Mouse (Mus musculus) CD8-positive naive resting alpha-beta T cell, adult 2 months (primary cell): ENCODE measurements at regions not wholly inside any gene's neighbourhood (a gene's known extent, or its start where the extent isn't known, plus 50 kb on each side); places are given as distances from the start of the nearest gene placed in this dataset.

Experiments
- DNase-seq, 2 experiments: peaks; one replicate each; pipeline ENCODE4 v3.0.0; 2022; ENCODE audit warnings: low read depth in 2 of 2, low spot score in 2 of 2

DNA sequence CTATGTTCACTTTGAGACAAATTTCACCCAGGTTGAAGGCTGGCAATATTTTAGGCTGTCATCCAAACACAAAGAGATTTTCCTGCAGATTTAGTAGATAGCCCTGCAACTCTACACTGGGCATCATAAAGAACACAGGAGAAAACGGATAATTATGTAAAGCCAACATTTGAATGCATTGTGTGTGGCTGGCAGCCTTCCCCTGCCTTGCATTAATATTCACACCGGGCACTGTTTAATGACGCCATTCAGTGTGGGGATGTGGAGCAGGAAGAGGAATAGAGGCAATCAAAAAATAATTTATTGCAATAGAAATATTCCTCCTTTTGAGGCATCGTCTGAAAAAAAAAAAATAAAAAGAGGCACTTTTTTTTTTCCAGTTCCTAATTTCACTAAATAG, 105.7 kb downstream of the Samd5 start:
- DNase-seq, result no peak

GRCm38 (mm10) chr10:9557517-9558065, 117.4 kb downstream of the Samd5 start:
- DNase-seq, result no peak

DNA sequence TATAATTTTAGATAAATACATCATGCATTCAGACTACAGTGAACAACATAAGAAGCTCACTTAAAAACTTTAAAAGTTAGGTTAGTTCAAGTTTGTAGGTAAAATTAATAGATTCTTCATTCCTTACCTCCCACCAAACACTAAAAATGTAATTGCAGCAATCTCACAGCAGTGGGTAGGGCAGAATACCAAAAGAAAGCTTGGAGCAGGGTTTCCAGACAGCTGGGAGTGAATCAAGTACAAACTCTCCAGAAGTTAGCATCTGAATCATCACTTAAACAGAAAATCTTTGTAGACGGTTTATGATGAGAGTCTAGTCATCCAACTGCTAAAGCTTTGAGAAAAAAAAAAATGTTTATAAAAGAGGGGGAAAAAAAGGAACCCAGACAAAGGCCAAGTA, 117.9 kb downstream of the Samd5 start:
- no peak for DNase-seq

- no peak for DNase-seq
These were observed 121.1 kb downstream of the Samd5 start for GRCm38 (mm10) chr10:9553946-9554345.

- DNase-seq, result no peak
These were observed 124.9 kb downstream of the Samd5 start for GRCm38 (mm10) chr10:9549913-9550709.

- DNase-seq, result no peak
These were observed 129.2 kb downstream of the Samd5 start for GRCm38 (mm10) chr10:9545807-9546206.

DNA sequence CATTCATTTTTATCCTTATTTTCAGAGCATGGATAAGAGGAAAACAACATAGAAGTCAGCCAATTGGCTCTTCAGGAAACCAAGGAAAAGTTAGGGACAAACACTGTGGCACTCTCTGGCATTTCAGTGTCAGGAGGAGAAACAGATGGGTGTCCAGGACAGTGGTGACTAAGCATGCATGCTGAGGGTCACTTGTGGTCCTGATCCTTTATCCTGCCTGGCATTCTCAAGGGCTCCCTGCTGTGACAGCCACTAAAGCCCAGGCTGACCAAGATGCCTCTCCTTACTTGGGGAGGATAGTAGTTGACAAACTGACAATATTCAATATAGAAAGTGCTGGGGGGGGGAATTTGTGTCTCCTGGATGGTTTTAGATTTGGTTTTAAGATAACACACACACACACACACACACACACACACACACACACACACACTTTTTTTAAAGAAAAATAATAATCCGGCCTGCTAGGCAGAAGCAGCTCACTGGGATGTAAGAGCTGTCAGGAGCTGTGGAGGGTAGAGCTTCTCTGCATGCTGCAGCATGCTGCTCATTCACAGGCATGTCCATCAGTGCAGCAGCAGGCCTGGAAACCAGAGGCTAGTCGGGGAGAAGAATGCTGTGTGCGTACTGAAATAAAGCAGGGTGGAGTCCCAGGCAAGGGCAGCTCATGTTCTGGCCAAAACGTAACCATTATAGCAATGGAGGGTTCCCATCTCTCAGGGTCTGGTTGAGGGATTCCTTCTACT, 130.8 kb downstream of the Samd5 start:
- DNase-seq, result no peak

- DNase-seq, result no peak
These were observed 133.4 kb downstream of the Samd5 start for GRCm38 (mm10) chr10:9541579-9541978.

DNA sequence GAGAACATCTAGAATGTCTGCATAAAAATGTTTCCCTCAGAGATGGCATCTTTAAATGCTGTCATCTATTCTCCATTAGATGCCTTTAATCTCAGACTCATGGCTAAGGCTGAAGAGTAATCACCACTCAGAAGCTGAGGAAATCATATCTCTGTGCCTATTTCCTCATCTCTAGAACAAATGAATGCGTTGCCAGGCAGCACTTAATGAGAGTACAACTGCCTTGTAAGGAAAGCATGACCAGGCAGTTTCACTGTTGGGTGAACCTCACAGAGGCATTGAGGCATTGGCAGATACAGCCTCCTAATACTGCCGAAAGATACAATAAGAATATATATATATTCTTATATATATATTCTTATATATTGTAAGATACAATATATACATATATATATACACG, 137.3 kb downstream of the Samd5 start:
- no peak for DNase-seq

DNA sequence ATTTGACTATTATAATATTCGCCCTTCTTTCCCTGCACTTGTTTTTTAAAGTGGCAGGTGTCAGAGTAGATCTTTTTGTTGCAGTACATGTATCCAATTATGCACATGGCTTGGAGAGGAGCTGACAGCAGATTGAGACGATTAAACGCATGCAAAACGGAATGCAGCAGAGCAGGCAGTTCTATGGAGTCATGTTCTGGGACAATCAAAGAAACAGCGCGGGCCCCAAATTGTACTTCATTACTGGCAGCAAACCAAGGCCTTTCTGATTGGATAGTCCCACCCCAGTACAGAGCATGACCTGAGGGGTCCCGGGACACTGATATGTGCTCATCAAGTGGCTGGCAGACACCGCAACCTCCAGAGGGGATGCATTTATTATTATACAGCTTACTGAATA, 140.5 kb downstream of the Samd5 start:
- DNase-seq, result no peak

GRCm38 (mm10) chr10:9533283-9533682, 141.7 kb downstream of the Samd5 start:
- no peak for DNase-seq

DNA sequence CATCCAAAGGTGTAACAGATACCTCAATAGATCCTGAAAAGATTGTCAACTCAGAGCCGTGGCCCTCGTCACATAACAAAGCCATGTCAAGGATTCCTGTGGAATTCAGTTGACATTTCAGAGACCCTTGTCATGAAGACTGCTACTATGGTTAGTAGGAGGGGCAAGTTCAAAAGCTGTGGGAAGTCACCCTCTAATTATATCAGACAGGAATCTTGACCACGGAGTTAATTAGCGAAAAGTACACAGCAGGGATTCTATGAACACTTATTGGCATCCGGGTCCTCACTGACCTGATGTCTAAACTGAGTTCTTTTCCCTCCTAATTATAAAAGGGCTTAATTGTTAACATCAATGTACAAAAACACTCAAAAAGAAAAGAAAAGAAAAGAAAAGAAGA, 143.1 kb downstream of the Samd5 start:
- DNase-seq, result no peak

DNA sequence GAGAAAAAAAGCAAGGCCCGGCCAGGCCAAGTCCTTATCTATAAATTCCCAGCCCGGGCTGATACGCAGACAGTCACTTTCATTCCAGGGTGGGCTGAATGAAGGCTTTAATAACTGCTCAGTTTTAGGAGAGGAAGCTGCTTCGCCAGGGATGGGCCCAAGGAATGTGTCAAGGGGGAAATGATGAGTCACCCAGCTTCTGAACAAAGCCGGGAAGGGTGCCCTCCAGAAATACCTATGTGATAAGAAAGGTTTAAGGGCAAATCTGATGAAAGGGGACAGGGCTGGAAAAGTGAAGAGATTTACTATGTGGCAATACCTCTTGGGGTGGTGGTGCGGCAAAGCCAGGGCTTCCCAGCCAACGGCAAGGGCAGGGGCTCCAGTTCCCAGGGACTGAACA, 145.6 kb downstream of the Samd5 start:
- DNase-seq, result no peak

DNA sequence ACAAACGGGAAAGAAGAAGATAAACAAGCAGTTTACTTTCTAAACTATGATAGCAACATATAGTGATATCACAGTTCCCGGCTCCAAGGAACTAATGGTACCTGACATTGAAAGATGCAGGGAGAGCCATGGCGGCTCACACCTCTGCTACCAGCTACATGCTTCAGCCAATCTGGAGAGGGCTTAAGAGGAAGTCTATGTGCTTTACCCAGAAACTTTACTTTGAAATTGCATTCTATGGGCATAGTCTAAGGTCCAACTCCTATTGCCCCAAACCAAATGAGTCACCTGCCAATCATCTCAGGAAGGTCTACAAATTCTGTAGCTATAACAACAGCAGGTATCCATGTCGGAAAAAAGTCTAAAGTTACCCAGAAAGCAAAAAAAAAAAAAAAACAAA, 146.9 kb downstream of the Samd5 start:
- no peak for DNase-seq

DNA sequence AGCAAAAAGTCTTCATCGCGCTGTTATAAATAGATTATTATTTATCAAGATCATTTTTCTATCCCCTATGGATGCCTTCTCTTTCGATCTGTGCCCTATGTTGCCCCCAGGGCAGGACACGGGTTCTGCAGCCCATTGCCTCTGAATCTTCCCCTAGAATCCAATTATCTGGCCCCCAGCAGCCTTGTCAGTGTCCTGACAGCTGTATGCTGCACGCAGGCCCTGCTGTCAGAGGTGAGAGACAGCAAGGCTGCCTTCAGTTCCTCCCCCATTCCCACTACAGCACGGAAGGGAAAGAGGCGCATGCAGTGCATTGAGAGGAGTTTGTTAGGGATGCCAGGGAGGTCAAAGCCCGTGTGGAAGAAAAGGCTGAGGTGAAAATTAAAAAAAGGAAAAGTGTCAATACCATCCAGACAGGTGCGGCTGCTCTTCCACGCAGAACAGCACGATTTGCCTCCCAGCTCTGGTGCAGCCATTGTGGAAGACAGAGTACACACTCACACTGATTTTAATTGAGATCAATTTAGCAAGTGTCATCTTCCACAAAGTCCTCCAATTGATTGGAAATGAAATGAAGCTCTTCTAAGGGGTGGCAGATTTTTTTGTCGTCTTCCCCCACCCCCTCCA, 165.1 kb downstream of the Samd5 start:
- DNase-seq, result no peak

DNA sequence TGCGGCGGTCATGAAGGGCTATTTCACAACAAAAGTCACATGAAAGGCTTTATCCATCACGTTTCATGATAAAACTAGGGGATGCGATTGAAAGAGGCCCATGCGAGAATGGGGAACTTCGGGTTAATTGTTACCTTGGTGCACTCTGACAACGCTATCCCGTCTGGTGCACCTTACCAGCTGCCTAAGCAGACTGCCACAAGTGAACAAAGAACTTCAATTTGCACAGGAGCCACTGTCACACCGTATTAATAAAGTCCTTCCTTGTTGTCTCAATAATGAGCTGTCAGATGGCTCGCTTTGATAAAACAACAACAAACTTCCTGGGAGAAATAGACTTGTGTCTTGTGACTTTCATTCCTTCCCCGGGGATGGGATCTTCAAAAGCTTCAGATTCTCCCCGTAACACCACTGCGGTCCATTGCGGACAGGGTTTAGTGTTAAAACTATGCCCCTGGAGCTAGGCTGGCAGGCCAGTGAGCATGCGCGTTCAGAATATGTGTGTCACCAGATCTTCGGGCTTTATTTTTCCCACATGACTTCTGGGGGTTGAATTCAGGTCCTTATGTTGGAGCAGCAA, 165.8 kb downstream of the Samd5 start:
- DNase-seq, result no peak

DNA sequence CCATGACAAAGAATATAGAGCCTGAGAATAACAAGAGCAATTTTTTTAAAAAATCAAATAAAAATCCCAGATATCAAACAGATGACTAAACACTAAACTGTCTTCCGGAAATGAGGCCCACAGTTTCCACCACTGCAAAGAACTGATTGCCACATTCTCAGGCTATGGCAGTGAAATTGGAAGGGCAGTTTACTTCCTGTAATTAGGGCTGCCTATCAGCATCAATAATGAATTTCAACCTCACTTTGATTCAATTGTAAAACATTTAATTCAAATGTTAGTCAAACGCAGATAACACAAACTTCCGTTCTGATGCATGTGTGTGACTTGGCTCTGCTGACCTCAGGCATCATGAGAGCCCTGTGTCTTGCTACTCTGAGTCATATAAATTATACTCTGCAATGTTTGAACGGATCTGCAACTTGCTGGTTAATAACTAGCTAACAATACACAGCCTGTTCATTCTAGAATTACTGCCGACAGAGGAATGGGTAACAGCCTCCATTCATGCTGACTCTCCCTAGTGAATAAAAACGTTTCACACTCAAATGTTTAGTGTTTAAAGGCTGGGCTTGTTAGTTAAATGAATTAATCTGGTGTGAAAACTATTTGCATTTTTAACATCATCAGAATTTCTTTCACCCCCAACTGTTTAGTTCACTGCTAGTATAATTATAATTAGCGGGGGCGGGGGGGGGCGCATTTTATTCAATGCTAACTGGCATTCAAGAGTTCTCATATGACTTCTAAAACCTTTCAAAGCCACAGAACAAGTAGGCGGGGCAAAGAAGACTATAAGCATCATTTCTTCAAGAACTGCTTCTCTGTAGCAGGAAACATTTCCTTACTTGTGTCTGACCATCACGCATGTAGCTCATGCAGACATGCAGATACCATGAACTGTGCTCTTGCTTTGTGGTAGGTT, 171.2 kb downstream of the Samd5 start:
- no peak for DNase-seq

DNA sequence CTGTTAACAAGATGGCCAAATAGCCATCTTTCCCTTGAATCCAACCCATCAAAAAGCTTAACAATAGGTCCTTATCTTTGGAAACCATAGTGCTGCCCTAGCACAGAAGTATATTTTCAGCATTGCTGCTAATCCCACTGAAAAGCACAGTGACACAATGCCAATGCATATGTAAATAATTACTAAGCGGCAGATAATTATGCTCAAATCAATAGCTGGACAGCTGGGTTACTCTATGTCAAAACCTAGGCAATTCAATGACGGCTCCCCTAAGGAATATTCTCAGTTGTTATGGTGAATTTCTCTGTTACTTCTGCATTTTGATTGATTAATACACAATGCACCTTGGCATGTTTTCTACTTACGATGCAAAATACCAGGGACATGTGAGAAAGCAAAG, 176.5 kb downstream of the Samd5 start:
- no peak for DNase-seq

GRCm38 (mm10) chr10:9497021-9497420, 178.0 kb downstream of the Samd5 start:
- DNase-seq, result no peak

DNA sequence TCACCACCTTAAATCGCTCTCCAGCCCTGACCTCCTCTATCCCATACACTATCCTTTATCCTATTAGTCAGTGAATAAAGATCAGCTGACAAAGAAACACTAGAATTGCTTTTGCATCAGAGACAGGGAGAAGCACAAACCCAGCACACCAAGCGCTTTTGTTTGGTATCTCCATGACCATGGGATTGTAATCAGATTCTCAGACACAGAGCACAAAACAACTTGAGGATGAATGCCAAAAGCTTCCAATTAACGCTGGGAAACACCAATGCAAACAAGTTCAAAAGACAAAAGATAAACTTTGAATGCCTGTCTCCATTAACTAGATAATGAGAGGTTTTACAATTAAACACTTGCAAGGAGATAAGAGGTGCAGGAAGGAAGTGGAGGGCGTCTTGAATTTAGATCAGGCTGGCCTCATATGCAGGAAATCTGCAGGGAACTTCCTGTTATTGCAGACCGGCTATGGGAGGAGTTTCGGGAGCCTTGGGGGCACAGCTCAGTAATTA, 179.8 kb downstream of the Samd5 start:
- DNase-seq, result no peak
